14 mouse cellular contexts compared by ENCODE assay signal in genomic region chr12:99860981-99861380, GRCm38 (mm10). TPM values are rescaled to one million over a fixed set of nuclear protein-coding genes. Genes with fewer than 3 reads are reported as not detected.
DNase-seq lines count a peak whose midpoint lies in the region; ATAC-seq and TF ChIP-seq lines count a peak whose summit lies in the region.
"Had no signal": no experiment of that assay in that cellular context is flagged by ENCODE, and none has a peak within 500 bp of the region (broad histone marks: within the 10 kb centered on the region; RNA-seq: fewer than 3 reads in every experiment).

No protein-coding gene starts in this region.

- H3K4me1 ChIP-seq in forebrain, postnatal 0 days (ENCODE audit: insufficient read depth) = no peaks in the 10 kb centered on the region
- H3K4me1 ChIP-seq in forebrain, embryonic 12.5 days = peaks cover 6% of the 10 kb centered on the region; the same call in 1 of the 2 replicates
- no peaks in the 10 kb centered on the region for H3K4me1 ChIP-seq in kidney, postnatal 0 days (replicated peaks; ENCODE audit: insufficient read depth, low read length)
- H3K4me1 ChIP-seq in kidney, embryonic 15.5 days = no peaks in the 10 kb centered on the region
- H3K4me1 ChIP-seq: neural tube, embryonic 12.5 days had no signal

- H3K9ac ChIP-seq in forebrain, postnatal 0 days = no peak overlapping the region
- no peak overlapping the region for H3K9ac ChIP-seq in forebrain, embryonic 12.5 days
- H3K9ac ChIP-seq in kidney, postnatal 0 days (ENCODE audit: low read depth, low read length) = no peak overlapping the region
- no peak overlapping the region for H3K9ac ChIP-seq in kidney, embryonic 15.5 days
- H3K9ac ChIP-seq: heart, embryonic 15.5 days; neural tube, embryonic 12.5 days had no signal

- H3K4me3 ChIP-seq in forebrain, postnatal 0 days (ENCODE audit: low read depth, low read length) = no peak overlapping the region
- H3K4me3 ChIP-seq in forebrain, embryonic 12.5 days (replicated peaks) = no peak overlapping the region
- H3K4me3 ChIP-seq in kidney, postnatal 0 days (replicated peaks; ENCODE audit: low read depth, low read length) = no peak overlapping the region
- no peak overlapping the region for H3K4me3 ChIP-seq in kidney, embryonic 15.5 days (replicated peaks)
- H3K4me3 ChIP-seq: heart, embryonic 15.5 days; neural tube, embryonic 12.5 days had no signal

- TF ChIP-seq CTCF in forebrain, postnatal 0 days (IDR thresholded peaks at IDR 0.05; ENCODE audit: low read depth) = peak; percentile 68
- TF ChIP-seq CTCF in kidney, postnatal 0 days (IDR thresholded peaks at IDR 0.05; ENCODE audit: low read depth) = peak; percentile 57

- H3K36me3 ChIP-seq in forebrain, postnatal 0 days (ENCODE audit: insufficient read depth) = no peaks in the 10 kb centered on the region
- H3K36me3 ChIP-seq in forebrain, embryonic 12.5 days (replicated peaks) = no peaks in the 10 kb centered on the region
- no peaks in the 10 kb centered on the region for H3K36me3 ChIP-seq in kidney, postnatal 0 days (ENCODE audit: insufficient read depth, low read length)
- no peaks in the 10 kb centered on the region for H3K36me3 ChIP-seq in kidney, embryonic 15.5 days
- H3K36me3 ChIP-seq: heart, embryonic 15.5 days; neural tube, embryonic 12.5 days had no signal

- H3K27ac ChIP-seq in forebrain, postnatal 0 days (ENCODE audit: low read depth, low read length) = no peak overlapping the region
- no peak overlapping the region for H3K27ac ChIP-seq in forebrain, embryonic 12.5 days
- no peak overlapping the region for H3K27ac ChIP-seq in kidney, postnatal 0 days
- no peak overlapping the region for H3K27ac ChIP-seq in kidney, embryonic 15.5 days
- H3K27ac ChIP-seq: neural tube, embryonic 12.5 days had no signal

- 52% methylated on average over 4 of the region's 4 CpGs for WGBS in forebrain, postnatal 0 days
- WGBS in forebrain, embryonic 12.5 days = 82% methylated on average over 4 of the region's 4 CpGs
- WGBS in kidney, postnatal 0 days = 76% methylated on average over 4 of the region's 4 CpGs
- 69% methylated on average over 4 of the region's 4 CpGs for WGBS in kidney, embryonic 15.5 days

- H3K27me3 ChIP-seq in forebrain, postnatal 0 days (ENCODE audit: insufficient read depth, low read length) = no peaks in the 10 kb centered on the region
- H3K27me3 ChIP-seq in forebrain, embryonic 12.5 days = no peaks in the 10 kb centered on the region
- no peaks in the 10 kb centered on the region for H3K27me3 ChIP-seq in kidney, postnatal 0 days (ENCODE audit: insufficient read depth, low read length)
- no peaks in the 10 kb centered on the region for H3K27me3 ChIP-seq in kidney, embryonic 15.5 days
- H3K27me3 ChIP-seq: heart, embryonic 15.5 days; neural tube, embryonic 12.5 days had no signal

- ATAC-seq in forebrain, postnatal 0 days = no peak; the same call in 1 of the 2 replicates
- ATAC-seq in forebrain, embryonic 12.5 days (ENCODE audit: low FRiP score) = no peak
- no peak for ATAC-seq in kidney, postnatal 0 days (replicated peaks; ENCODE audit: low FRiP score, low read depth)
- ATAC-seq in kidney, embryonic 15.5 days (replicated peaks; ENCODE audit: low FRiP score) = no peak
- ATAC-seq in megakaryocyte progenitor cell, adult 5-6 weeks (replicated peaks; ENCODE audit: poor library complexity) = no peak

- H3K4me2 ChIP-seq in forebrain, postnatal 0 days (ENCODE audit: low read depth) = no peak overlapping the region
- no peak overlapping the region for H3K4me2 ChIP-seq in forebrain, embryonic 12.5 days
- no peak overlapping the region for H3K4me2 ChIP-seq in kidney, postnatal 0 days (ENCODE audit: low read length)
- no peak overlapping the region for H3K4me2 ChIP-seq in kidney, embryonic 15.5 days
- H3K4me2 ChIP-seq: heart, embryonic 15.5 days; neural tube, embryonic 12.5 days had no signal

- no peaks in the 10 kb centered on the region for H3K9me3 ChIP-seq in forebrain, postnatal 0 days (ENCODE audit: low read length)
- no peaks in the 10 kb centered on the region for H3K9me3 ChIP-seq in forebrain, embryonic 12.5 days
- no peaks in the 10 kb centered on the region for H3K9me3 ChIP-seq in kidney, postnatal 0 days (replicated peaks; ENCODE audit: low read length)
- no peaks in the 10 kb centered on the region for H3K9me3 ChIP-seq in kidney, embryonic 15.5 days (replicated peaks)
- H3K9me3 ChIP-seq: heart, embryonic 15.5 days; neural tube, embryonic 12.5 days had no signal

- peak; percentile 73 for DNase-seq in forebrain, postnatal 0 days
- peak; percentile 61 for DNase-seq in kidney, postnatal 0 days (ENCODE audit: low spot score)
- DNase-seq in right cerebral cortex, adult 2 months (ENCODE audit: low spot score in 2 of 2) = peak; percentile 17 to 23
- no peak for DNase-seq in right cerebral cortex, postnatal 14 days
- DNase-seq in right cerebral cortex, adult 18-20 months = no peak
- DNase-seq: kidney, postnatal 10 days; left cerebral cortex, postnatal 4 days; lung, postnatal 4 days; right cerebral cortex, postnatal 4 days had no signal

RNA-seq across cellular contexts. Expression of gene Efcab11, which starts 23.3 kb away (rescaled TPM):
- 3.3 and 3.4 TPM in 2 replicates for total RNA-seq in forebrain, postnatal 0 days (2014; rRNA removed)
- polyA plus RNA-seq in forebrain, postnatal 0 days (2015; fragmentation: Nextera tagmentation; extraction: Ambion mirVana) = 3.3 and 3.7 TPM in 2 replicates
- polyA plus RNA-seq in forebrain, embryonic 12.5 days (2016; fragmentation: Nextera tagmentation; extraction: Ambion mirVana) = 21.7 and 25.2 TPM in 2 replicates
- 6.8 and 8.3 TPM in 2 replicates for polyA plus RNA-seq in kidney, postnatal 0 days (2015; fragmentation: Nextera tagmentation; extraction: Ambion mirVana)
- 10.7 and 12.7 TPM in 2 replicates for polyA plus RNA-seq in kidney, embryonic 15.5 days (2015; fragmentation: Nextera tagmentation; extraction: Ambion mirVana)
- 5.1 and 5.4 TPM in 2 replicates for total RNA-seq in megakaryocyte progenitor cell, adult 5-6 weeks (2015)
- total RNA-seq in megakaryocyte progenitor cell, adult 5-6 weeks (2017) = 7.5 and 10.2 TPM in 2 replicates

RNA-seq across cellular contexts. Expression of gene Tdp1, which starts 23.3 kb away (rescaled TPM):
- 12.9 and 18.5 TPM in 2 replicates for total RNA-seq in forebrain, postnatal 0 days (2014; rRNA removed)
- polyA plus RNA-seq in forebrain, postnatal 0 days (2015; fragmentation: Nextera tagmentation; extraction: Ambion mirVana) = 41.9 and 45.3 TPM in 2 replicates
- polyA plus RNA-seq in forebrain, embryonic 12.5 days (2016; fragmentation: Nextera tagmentation; extraction: Ambion mirVana) = 84.9 and 88.4 TPM in 2 replicates
- 31.3 and 37.9 TPM in 2 replicates for polyA plus RNA-seq in kidney, postnatal 0 days (2015; fragmentation: Nextera tagmentation; extraction: Ambion mirVana)
- polyA plus RNA-seq in kidney, embryonic 15.5 days (2015; fragmentation: Nextera tagmentation; extraction: Ambion mirVana) = 59.2 and 59.3 TPM in 2 replicates
- total RNA-seq in megakaryocyte progenitor cell, adult 5-6 weeks (2015) = 33.1 and 37.8 TPM in 2 replicates
- 13.1 and 21.4 TPM in 2 replicates for total RNA-seq in megakaryocyte progenitor cell, adult 5-6 weeks (2017)

Comparison
In these comparisons a context has a peak if more than half of its experiments do, and no peak if none do; other contexts are left out.
1. DNase-seq: peak in forebrain, postnatal 0 days (single experiment), kidney, postnatal 0 days (single experiment) and right cerebral cortex, adult 2 months (2 of 2); none in right cerebral cortex, postnatal 14 days (single experiment) and right cerebral cortex, adult 18-20 months (single experiment).